Mouse (Mus musculus): ENCODE results near the gene Helt. TPM values are rescaled to one million over a fixed set of nuclear protein-coding genes. Genes with fewer than 3 reads are reported as not detected.
A peak's percentile ranks its signal among the peaks of the same experiment; 100 is the strongest.

Gene Helt
- total RNA-seq (2021) = 1 to 10 TPM; 1.1 to 1.4 TPM
- long read RNA-seq, experiment 1, partial matches to known transcripts = 0 of 1 reads
- long read RNA-seq, experiment 1, other reads (novel, unspliced or antisense) = 1 of 1 reads
- long read RNA-seq, experiment 2 = 0 reads

GRCm38 (mm10) chr8:46294181-46294892 is at the start of gene Helt:
Gene Helt (minus strand): TSS chr8:46294671.
- no peak for DNase-seq (ENCODE audit: low spot score)

GRCm38 (mm10) chr8:46342272-46342671 is 47.8 kb upstream of the Helt start:
- DNase-seq (ENCODE audit: low spot score) = no peak

- DNase-seq (ENCODE audit: low spot score) = no peak
Measured at GRCm38 (mm10) chr8:46340381-46341273, 46.2 kb upstream of the Helt start.

- no peak for DNase-seq (ENCODE audit: low spot score)
Measured at GRCm38 (mm10) chr8:46339317-46339716, 44.8 kb upstream of the Helt start.

GRCm38 (mm10) chr8:46336351-46336750 is 41.9 kb upstream of the Helt start:
- no peak for DNase-seq (ENCODE audit: low spot score)

DNA sequence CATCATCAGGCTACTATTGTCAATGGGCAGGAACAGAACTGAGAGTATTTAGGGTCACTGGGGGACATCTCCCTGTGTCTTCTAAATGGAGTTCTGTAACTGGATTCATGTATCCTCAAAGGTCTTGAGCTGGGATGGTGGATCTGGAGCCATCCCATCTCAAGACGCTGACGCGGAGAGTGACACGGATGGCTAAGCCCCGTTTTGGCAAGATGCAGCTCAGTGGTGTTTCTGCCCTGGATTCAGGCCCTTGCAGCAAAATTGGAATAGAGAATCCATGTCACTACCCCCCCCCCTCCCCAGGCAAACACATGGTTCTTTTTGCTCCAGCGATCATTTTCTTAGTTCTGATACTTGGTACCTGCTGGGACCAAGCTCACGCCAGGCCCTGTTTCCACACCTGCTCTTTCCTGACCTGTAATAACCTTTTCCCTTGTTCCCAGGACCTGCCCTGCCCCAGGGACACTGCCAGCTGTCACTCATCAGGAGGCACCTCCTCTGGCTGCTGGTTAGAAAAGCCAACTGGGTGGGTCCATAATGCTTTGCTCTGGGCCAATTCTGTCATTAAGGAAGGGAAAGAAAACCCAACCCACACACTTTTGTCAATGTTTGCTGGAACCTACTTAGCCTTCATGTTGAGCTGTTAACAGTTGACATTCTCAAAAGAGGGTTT is 38.1 kb upstream of the Helt start:
- DNase-seq (ENCODE audit: low spot score) = no peak

DNA sequence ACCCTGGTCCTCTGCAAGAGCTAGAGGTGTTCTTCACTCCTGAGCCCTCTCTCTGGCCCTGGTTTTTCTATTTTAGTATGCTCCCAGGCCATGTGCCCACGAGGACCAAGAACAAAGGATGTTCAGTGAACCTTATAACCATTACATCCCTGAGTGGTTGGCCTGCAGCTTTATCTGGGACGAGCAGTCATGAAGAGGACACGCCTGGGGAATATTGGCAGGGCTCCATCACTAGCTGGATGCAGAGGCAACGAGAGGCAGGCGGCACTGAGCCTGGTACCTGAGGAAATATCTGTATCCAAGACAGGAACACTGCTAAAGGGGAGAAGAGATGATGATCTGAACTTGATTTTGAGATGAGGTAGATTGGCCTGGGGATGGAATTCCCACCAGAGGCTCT is 37.3 kb upstream of the Helt start:
- DNase-seq (ENCODE audit: low spot score) = no peak

GRCm38 (mm10) chr8:46329396-46329795 is 34.9 kb upstream of the Helt start:
- no peak for DNase-seq (ENCODE audit: low spot score)

DNA sequence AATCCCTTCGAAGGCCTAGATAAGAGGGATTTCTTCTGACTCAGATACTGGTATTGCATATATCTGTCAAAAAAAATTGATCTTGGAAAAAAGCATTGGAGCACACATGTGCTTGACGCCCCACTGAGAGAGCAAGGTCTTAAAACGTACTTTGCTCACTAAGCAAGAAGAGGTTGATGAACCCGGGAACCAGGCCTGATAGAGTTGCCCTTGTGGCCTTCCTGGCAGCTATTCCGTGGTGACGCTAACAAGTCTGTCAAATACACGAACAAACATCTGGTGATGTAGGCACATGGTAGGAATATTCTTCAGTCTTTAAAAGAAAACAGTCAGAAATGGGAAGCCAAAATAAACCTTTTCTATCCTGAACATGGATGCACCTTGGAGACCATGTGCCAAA is 32.8 kb upstream of the Helt start:
- no peak for DNase-seq (ENCODE audit: low spot score)

DNA sequence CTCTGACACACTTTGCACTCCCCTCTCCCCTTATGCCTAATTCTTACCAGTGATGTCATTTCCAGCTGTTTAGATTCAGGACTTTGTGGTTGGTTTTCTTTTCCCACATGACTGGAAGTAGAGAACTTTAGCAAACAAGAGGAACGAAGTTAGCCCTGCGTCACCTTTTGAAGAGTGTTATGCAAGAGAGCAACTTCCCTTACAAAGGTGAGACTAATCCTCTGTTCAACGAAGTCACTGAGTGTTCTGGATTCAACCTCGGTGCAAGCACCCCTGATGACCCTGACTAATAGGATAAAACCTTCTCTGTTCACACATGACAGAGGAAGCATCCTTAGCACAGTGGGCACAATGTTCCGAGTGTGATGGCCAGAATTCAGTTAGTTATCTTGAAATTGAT is 32.2 kb upstream of the Helt start:
- DNase-seq (ENCODE audit: low spot score) = no peak

GRCm38 (mm10) chr8:46324676-46325075 is 30.2 kb upstream of the Helt start:
- no peak for DNase-seq (ENCODE audit: low spot score)

DNA sequence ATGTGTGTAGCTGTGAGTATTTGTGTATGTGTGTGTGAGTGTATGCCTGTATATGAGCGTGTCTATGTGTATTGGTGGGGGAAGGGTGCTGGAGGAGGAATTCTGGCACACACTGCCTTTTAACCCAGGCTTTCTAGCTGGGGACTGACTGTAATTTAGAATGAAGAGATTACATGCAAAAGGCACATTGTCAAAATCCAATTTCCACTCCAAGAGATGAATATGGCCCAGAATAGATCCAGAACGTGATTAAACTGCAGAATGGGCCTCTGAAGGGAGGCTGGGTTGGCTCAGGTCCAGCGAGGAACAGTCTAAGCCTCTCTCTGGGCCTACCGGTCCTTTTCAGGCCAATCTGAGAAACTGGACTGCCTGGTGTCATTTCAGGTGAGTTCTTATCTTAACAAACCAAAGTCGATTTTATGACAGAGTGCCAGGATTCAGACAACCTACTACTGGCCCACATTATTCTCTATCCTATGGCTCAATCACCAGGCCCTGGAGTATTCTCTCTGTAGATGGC is 29.3 kb upstream of the Helt start:
- no peak for DNase-seq (ENCODE audit: low spot score)

DNA sequence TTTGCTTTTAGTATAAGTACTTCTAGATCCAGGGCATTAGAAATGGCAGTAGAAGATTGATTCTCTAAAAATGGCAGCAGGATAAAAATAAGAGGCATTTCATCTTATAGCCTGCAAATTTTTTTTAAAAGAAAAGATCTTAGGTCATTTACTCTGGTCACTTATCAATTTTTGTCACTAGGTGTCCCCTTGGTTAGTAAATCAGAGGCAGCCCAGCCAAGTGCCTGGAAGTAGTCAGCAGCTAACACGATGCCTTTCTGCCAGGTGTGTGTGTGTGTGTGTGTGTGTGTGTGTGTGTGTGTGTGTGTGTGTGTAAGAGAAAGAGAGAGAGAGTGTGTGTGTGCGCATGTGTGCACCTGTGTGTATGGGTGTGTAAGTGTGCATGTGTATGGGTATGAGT is 28.4 kb upstream of the Helt start:
- no peak for DNase-seq (ENCODE audit: low spot score)

GRCm38 (mm10) chr8:46322421-46322820 is 27.9 kb upstream of the Helt start:
- no peak for DNase-seq (ENCODE audit: low spot score)

- no peak for DNase-seq (ENCODE audit: low spot score)
Measured at GRCm38 (mm10) chr8:46318802-46319201, 24.3 kb upstream of the Helt start.

- DNase-seq (ENCODE audit: low spot score) = no peak
Measured at GRCm38 (mm10) chr8:46317161-46317560, 22.7 kb upstream of the Helt start.

DNA sequence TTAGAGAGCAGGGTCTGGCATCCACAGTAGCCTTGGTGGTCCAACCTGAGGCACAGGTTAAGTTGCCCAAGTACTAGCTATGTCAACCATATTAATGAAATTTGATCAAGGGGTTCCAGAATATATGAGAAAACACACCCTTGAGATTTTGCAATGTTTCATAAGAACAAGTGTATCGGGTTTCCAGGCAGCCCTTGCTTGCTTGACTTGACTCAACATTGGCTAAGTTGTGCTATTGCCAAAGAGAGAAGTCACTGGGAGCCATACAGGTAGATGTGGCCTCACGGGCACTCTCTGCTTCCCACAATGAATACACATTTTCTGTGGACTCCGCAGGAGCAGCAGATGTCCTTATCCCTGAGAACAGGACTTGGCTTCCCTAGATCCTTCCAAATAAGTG is 19.3 kb upstream of the Helt start:
- no peak for DNase-seq (ENCODE audit: low spot score)

DNA sequence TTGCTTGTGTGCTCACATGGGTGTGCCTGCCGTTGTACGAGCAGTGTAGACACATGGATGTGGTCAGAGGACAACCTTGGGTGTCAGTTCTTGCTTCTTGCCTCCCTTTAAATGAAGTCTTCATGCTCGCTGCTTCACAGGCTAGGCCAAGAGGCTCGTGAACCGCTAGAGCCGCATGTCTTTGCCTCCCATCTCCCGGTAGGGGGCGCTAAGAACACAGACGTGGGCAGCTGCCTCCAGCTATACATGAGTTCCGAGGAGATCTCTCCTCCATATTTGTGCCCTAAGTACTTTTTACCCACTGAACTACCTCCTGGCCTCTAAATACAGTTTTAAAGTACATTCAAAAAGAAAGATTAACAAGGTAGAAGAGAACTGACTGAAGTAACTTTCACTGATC is 16.7 kb upstream of the Helt start:
- DNase-seq (ENCODE audit: low spot score) = peak; percentile 87

DNA sequence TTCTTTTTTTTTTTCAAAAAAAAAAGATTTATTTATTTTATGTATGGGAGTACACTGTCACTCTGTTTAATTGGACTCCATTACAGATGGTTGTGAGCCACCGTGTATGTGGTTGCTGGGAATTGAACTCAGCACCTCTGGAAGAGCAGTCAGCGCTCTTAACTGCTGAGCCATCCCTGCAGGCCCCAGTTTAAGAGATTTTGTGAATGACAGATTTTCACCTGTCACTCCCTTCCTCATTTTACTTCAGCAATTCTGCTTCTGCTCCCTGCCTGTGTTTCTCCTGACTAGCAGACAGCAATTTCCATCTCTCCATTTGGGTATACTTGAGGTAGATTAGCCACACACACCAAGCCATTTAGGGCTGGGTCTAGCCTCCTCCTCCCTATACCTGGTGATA is 13.7 kb upstream of the Helt start:
- DNase-seq (ENCODE audit: low spot score) = no peak

- DNase-seq (ENCODE audit: low spot score) = peak; percentile 53
Measured at GRCm38 (mm10) chr8:46305733-46306349, 11.4 kb upstream of the Helt start.

- DNase-seq (ENCODE audit: low spot score) = no peak
Measured at GRCm38 (mm10) chr8:46302121-46302520, 7.7 kb upstream of the Helt start.

Data from gastrocnemius, adult 18-20 months (tissue).